Mouse (Mus musculus) left cerebral cortex, adult 9 months (tissue): ENCODE measurements at regions not wholly inside any gene's neighbourhood (a gene's known extent, or its start where the extent isn't known, plus 50 kb on each side); places are given as distances from the start of the nearest gene placed in this dataset.
"Not testable (repeated sequence)": the region's sequence is repeated elsewhere in the genome, so short reads cannot be mapped to it uniquely, and the experiment has no call there.

Experiments
- DNase-seq, 2 experiments: peaks; one replicate each; pipeline ENCODE4 v3.0.0; 2022; ENCODE audit warnings: low spot score in 2 of 2

DNA sequence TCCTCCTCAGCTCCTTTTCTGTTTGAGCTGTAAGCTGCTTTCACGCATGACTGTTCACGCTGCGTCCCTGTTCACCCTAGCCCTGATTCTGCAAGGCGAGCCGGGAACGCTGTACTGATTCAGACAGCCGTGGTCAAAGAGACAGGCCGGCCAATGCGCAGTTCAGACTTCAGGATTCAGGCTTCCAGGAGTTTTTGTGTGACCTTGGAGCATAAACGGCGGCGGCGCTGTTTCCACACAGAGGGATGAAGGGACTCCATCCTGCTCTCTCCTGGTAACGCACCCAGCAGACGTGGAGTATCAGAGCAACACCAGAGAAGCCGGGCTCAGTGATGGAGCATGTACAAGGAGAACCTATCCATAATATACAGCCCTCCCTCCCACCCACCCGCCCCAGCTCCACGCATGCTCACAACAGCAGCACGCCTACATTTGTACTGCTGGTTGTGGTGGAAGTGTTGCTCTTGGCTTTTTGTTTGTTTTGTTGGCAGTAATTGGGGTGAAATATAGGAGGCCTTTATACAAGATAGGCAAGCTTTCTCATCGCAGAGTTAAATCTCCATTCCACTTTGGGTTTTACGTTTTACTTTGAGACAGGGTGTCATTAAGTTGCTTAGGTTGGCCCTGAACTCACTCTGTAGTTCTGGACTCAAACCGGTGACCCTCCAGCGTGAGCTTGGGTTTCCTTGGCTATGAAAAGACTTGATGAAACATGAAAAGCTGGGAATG is 98.6 kb upstream of the Cpsf6 start:
- DNase-seq: peak in 1 of 2 experiments; percentile 38

DNA sequence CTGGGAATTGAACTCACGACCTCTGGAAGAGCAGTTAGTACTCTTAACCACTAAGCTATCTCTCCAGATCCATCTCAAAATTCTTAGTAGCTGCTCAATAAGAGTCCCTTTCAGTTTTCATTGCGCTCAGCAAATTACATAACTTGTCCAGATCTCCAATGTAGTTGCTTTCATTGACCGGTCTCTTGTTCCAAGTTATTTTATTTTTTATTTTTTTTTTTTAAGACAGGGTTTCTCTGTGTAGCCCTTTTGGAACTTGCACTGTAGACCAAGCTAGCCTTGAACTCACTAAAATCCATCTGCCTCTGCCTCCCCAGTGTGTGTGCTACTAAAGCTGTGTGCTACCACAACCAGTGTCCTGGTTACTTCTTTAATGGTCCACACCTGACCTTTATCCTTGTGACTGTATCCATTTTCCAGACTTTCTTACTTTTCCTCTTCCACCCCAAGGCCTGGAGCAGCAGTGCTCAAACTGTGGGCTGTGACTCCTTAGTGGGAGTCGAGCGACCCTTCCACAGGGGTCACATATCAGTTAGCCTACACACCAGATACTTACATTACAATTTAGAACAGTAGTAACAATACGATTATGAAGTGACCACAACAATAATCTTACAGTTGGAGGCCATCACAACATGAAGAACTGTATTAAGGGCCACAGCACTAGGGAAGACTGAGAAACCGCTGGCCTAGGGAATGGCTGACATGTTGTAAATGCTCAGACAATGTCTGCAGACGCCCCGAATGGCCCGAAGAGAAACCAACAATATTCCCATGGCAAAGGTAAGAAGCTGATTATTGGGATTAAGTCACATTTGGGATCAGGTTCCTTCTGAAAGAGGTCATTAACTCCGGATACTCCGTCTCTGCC is 97.8 kb upstream of the Cpsf6 start:
- no peak for DNase-seq

DNA sequence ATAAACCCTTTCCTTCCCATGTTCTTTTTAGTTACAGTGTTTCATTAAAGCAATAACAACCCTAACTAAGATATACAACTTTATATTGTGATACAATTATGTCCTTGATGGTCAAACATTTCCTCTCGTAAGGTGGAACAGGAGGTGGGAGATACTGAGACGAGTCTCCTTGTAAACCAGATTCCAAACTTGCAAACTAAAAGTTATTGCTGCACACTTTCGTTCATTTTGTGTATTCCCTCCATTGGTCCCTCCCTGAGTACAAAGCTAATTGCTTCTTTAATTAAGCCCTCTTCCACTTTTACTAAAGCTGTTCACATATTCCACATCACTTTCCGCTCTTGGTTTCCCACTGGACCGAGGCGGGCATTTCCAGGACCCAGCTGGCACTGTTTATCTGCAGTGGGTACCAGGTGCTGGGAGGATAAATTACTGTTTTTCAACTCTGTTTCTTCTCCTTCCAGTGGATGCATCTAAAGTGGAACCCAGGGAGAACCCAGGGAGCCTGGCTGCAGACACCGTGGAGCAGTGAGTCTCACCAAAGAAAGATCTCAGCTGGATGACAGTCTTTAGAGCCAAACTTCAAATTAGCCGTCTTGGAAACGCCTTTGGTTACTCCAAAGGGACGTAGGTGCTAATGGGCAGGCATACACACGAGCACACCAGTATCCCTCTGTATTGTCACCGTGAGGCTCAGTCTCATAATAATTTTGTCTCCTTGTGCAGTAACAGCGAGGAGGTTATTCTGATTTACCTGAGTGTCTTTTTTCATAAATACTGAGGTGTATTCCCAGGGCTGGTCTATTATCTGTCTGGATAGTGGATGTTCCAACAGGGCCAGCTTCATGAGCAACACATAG is 95.5 kb upstream of the Cpsf6 start:
- no peak for DNase-seq

GRCm38 (mm10) chr10:117474351-117475085 is 94.7 kb upstream of the Cpsf6 start:
- no peak for DNase-seq

GRCm38 (mm10) chr10:117473471-117473870 is 93.7 kb upstream of the Cpsf6 start:
- no peak for DNase-seq

DNA sequence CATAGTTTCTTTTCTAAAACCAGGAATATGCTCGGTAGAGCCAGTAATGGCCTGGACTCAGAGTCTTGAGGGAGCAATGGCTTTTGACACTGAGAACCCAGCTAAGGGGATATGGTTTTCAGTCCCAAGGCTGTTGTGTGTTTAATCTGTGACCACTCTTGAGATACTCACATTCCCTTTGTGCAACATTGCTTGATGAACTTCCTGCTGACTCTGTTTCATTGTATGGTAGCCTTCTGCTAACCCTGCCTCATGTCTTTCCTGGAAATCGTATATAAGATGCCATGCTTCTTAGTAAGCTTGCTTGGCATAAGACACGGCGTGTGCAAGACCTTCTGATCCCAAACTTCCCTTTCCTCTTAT is 92.7 kb upstream of the Cpsf6 start:
- no peak for DNase-seq

GRCm38 (mm10) chr10:117471818-117472567 is 92.2 kb upstream of the Cpsf6 start:
- DNase-seq: no peak

DNA sequence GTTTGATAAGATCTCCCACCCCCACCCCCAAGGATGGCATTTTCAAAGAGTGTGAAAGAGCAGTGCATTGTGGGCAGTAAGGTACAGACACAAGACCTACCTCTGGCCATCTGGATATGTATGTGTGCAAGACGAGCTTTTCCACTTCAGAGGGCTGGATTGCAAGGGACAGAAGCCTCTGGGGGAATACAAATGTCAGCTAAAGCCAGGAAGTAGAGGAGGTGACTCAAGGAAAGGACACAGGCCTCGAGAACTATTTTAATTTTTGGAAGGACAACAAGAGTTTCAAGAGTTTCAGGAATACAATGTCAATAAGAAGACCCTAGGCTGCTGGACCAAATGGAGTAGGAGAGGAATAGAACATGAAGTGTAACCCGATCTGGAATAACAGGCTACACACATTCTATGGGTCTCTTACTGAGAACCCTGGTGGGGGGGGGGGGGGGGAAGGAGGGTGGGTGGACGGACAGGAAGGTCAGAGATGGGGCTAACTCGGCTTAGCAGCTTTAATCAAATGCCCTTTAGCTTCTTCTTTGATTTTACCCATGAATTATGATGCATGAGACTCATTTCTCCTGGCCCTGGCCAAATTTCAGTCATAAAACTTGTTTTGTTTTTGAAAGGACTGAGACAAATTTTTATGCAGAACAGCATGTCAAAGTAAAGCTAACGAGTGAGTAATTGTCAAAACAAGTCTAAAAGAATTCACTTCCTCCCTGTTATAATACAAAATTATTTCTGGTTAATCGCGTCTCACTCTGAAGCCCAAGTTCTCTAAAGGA is 91.4 kb upstream of the Cpsf6 start:
- DNase-seq: no peak

DNA sequence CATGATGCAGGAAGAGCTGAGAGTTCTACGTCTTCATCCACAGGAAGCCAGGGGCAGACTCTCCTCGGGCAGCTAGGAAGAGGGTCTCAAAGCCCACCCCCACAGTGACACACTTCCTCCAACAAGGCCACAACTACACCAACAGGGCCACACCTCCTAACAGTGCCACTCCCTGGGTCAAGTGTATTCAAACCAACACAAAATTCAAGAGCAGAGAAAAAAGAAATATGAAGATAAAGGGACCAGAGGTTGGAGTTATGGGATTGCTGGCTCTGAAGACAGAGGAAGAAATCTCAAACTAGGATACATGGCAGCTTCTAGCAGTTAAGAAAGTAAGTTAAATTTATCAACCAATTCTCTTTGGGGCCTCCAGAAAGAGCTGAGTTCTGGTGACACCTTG is 90.7 kb upstream of the Cpsf6 start:
- DNase-seq: no peak

DNA sequence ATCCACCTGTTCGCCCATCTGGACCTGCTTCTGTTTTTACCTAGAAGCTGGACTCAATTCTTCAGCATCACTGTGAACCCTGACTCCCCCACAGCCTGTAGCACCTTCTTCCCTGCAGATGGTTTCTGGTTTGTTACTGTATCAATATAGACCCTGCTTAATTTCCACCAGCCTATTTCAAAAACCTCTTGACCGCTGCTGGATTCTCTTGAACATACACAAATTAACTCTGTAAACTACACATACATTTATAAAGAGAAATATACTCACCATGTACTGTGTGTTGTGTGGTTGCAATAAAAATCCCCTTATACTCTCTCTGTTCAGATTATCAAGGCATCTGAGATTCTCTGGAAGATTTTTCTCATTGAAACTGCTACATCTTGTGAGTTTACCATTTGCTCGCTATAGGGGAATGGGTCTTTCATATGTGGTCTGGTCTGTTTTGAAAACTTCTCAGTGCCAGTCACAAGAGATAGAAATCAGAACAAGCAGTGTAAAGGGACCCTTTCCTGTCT is 89.8 kb upstream of the Cpsf6 start:
- no peak for DNase-seq

- DNase-seq: no peak
Measured at GRCm38 (mm10) chr10:117468931-117469572, 89.2 kb upstream of the Cpsf6 start.

GRCm38 (mm10) chr10:117468381-117468780 is 88.6 kb upstream of the Cpsf6 start:
- DNase-seq: no peak

DNA sequence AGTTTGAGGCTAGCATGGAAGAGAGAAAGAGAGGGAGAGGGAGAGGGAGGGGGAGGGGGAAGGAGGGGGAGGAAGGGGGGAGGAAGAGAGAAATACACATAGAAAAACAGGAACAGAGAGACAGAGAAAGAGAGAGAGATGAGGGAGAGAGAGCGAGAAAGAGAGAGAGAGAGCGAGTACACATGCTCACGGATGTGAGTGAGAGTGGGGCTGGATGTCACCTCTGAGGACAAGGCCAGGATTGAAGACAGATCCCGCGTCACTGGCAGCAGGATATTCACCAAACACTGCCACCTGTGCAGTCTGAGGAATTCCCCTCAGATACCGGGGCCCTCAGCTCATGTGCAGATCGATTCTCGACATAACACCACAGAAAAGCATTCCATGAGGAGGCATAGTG is 87.3 kb upstream of the Cpsf6 start:
- DNase-seq: no peak

DNA sequence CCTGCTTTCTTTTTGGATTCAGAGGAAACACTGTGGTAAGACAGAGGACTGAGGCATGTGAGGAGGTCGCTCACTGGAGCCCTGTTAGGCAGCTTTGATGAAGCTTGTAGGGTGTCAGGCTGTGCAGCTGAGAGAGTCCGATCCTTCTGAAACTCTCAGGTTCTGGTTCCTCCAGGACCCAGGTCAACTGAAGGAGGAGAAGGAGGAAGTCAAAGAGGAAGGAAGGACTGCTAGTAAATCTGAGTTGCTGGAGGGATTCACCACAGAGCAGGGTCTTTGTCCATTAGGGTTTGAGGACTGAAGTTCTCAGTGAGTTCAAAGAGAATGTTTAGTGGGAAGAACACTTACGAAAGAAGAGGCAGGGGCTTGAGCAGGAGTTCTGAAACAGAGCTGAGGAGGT is 86.6 kb upstream of the Cpsf6 start:
- no peak for DNase-seq

- DNase-seq: no peak
Measured at GRCm38 (mm10) chr10:117465671-117466250, 85.9 kb upstream of the Cpsf6 start.

DNA sequence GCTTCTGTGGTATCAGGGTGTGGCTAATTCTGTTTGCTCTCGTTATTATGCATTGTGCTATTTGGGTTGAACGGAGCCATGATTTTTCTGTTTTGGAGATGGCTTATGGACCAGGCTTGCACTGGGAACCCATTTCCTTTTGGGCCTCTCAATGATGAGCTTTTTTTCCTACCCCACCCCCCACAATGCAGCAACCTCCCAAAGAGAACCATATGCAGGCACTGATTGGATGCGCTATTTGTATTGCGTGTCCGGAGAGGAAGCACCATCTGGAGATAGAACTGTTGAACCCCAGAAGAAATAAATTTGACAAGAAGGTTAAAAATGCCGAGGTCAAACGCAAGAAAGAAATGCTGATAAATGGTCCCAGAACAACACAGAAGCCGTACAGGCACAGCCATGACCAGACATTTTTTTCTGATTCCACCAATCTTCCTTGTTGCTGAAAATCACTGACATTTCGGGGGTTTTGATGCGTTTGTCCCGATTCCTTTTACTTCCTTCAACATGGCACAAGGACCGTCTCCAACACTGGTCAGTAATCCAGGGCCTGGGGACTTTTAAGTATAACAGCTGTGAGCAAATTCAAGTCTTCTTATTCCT is 85.3 kb upstream of the Cpsf6 start:
- no peak for DNase-seq

- DNase-seq: not testable (repeated sequence)
Measured at GRCm38 (mm10) chr10:117464331-117464730, 84.5 kb upstream of the Cpsf6 start.

- no peak for DNase-seq
Measured at GRCm38 (mm10) chr10:117463636-117464035, 83.8 kb upstream of the Cpsf6 start.
